Mouse (Mus musculus): ENCODE results near the gene Spns2.

DNA sequence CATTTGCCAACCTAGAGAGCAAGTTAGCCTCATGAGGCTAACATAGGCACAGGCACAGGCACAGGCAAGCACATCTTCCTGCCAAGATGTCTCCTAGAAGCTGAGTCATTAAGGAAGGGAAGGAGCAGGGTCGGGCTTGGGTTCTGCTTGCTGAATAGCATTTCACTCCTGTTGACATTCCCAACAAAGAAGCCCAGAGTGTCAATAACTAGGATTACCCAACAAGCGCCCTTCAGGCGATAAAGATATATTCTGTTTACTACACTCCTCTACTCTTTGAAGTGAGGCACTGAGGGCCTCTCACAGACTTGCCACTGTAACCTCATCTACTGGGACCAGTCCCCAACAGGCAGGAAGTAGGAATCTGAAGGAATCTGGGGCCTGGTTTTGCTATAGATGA lies 6.4 kb upstream of the Spns2 start:
- TF ChIP-seq POLR2A (IDR thresholded peaks at IDR 0.05; ENCODE audit: control insufficient read depth, low read depth, low read length) (no peak), CTCF (IDR thresholded peaks at IDR 0.05; ENCODE audit: control insufficient read depth, insufficient read depth, insufficient replicate concordance, low read depth, low read length) (no peak)
